Mouse (Mus musculus) cortical plate, adult 2 months (tissue): ENCODE measurements at regions not wholly inside any gene's neighbourhood (a gene's known extent, or its start where the extent isn't known, plus 50 kb on each side); places are given as distances from the start of the nearest gene placed in this dataset.

ENCODE experiments used
- CTCF ChIP-seq: fragments of 200-500 bp; IDR thresholded peaks from 2 replicates; pipeline ENCODE4 v1.5.1; 2011; ENCODE audit warnings: mild to moderate bottlenecking, control low read depth, low read length; ENCODE audit not compliant: insufficient read depth; ENCODE audit errors: extremely low read depth
- POLR2A ChIP-seq: fragments of 200-500 bp; IDR thresholded peaks from 2 replicates; pipeline ENCODE4 v1.6.1; 2011; ENCODE audit warnings: mild to moderate bottlenecking, low read length, control low read depth; ENCODE audit not compliant: insufficient read depth; ENCODE audit errors: extremely low read depth

DNA sequence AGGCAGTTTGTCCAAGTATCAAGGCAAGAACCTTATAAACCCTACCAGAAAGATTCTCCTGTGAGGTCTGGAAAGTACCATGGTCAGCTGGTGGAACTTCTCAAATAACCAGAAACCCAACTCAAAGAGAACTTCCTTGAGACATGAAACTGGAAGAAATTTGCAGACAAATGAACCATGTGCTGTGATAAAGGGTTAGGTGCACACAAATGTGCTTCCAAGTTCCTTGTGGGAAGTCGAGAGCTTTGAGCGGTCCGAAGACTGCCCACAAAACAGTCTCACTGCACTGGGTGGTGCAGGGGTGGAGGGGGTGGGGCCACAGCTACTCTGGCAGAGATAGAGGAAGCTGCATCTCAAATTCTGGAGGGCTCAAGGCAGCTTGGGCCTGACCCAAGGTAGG lies 107.2 kb downstream of the Irs2 start:
- TF ChIP-seq POLR2A (no peak), CTCF (no peak)
